Mouse (Mus musculus) bone marrow, adult 2 months (tissue): Measurements from ENCODE around the gene Ralgapb.

Experiments
- CTCF ChIP-seq: fragments of 200-500 bp; IDR thresholded peaks from 2 replicates; pipeline ENCODE4 v1.5.1; 2011; ENCODE audit warnings: low read length, control low read depth; ENCODE audit not compliant: control insufficient read depth, insufficient read depth
- POLR2A ChIP-seq: fragments of 200-500 bp; IDR thresholded peaks from 2 replicates; pipeline ENCODE4 v1.6.1; 2011; ENCODE audit warnings: low read depth, mild to moderate bottlenecking, control low read depth, low read length, borderline replicate concordance; ENCODE audit not compliant: control insufficient read depth

GRCm38 (mm10) chr2:158375443-158376122, 34.1 kb upstream of the Ralgapb start, which contains the start of gene Snhg11:
- TF ChIP-seq CTCF, result peak; percentile 27; the same call in 1 of the 2 replicates
- TF ChIP-seq POLR2A, result no peak
